Mouse (Mus musculus): ENCODE results near the gene Pkn3. TPM values are rescaled to one million over a fixed set of nuclear protein-coding genes. Genes with fewer than 3 reads are reported as not detected.

The Pkn3 gene
- polyA plus RNA-seq, 1 experiment from 2014 or later = 2.2 TPM

GRCm38 (mm10) chr2:30067962-30068361, 9.5 kb upstream of the Pkn3 start:
- H3K27ac ChIP-seq (ENCODE audit: low read depth, low read length) = no peak overlapping the region
- no peak for ATAC-seq

GRCm38 (mm10) chr2:30072875-30073274, 4.6 kb upstream of the Pkn3 start:
- Histone ChIP-seq H3K27me3 (replicated peaks; ENCODE audit: control insufficient read depth, insufficient read depth, low read length) (no peaks in the 10 kb centered on the region), H3K36me3 (ENCODE audit: control insufficient read depth, insufficient read depth, low read length) (peaks cover 54% of the 10 kb centered on the region), H3K9me3 (replicated peaks; ENCODE audit: control insufficient read depth, low read length) (no peaks in the 10 kb centered on the region), H3K4me1 (ENCODE audit: control insufficient read depth, insufficient read depth, low read length) (peaks cover 10% of the 10 kb centered on the region), H3K27ac (ENCODE audit: low read depth, low read length) (no peak overlapping the region), H3K9ac (ENCODE audit: low read length) (no peak overlapping the region), H3K4me2 (ENCODE audit: low read length) (no peak overlapping the region), H3K4me3 (ENCODE audit: low read depth, low read length) (no peak overlapping the region)
- no peak for ATAC-seq
- DNase-seq (ENCODE audit: low spot score) = no peak
- WGBS = 75% methylated on average over 7 of the region's 7 CpGs

More at GRCm38 (mm10) chr2:30067962-30068361, 9.5 kb upstream of the Pkn3 start:
- Histone ChIP-seq H3K4me2 (ENCODE audit: low read length) (peak overlapping the region; percentile 70), H3K36me3 (ENCODE audit: control insufficient read depth, insufficient read depth, low read length) (peaks cover 39% of the 10 kb centered on the region), H3K27me3 (replicated peaks; ENCODE audit: control insufficient read depth, insufficient read depth, low read length) (no peaks in the 10 kb centered on the region), H3K9ac (ENCODE audit: low read length) (peak overlapping the region; percentile 99), H3K9me3 (replicated peaks; ENCODE audit: control insufficient read depth, low read length) (no peaks in the 10 kb centered on the region), H3K4me3 (ENCODE audit: low read depth, low read length) (peak overlapping the region; percentile 100), H3K4me1 (ENCODE audit: control insufficient read depth, insufficient read depth, low read length) (peaks cover 21% of the 10 kb centered on the region)
- 10% methylated on average over 7 of the region's 7 CpGs for WGBS
- no peak for DNase-seq (ENCODE audit: low spot score)

GRCm38 (mm10) chr2:30073285-30073684, 4.2 kb upstream of the Pkn3 start:
- H3K27ac ChIP-seq (ENCODE audit: low read depth, low read length) = peak overlapping the region; percentile 5; the same call in 1 of the 2 replicates
- WGBS = 78% methylated on average over 3 of the region's 3 CpGs
- H3K4me3 ChIP-seq (ENCODE audit: low read depth, low read length) = no peak overlapping the region
- no peaks in the 10 kb centered on the region for H3K27me3 ChIP-seq (replicated peaks; ENCODE audit: control insufficient read depth, insufficient read depth, low read length)
- DNase-seq (ENCODE audit: low spot score) (no peak), ATAC-seq (no peak)
- no peak overlapping the region for H3K4me2 ChIP-seq (ENCODE audit: low read length)
- H3K9me3 ChIP-seq (replicated peaks; ENCODE audit: control insufficient read depth, low read length) = no peaks in the 10 kb centered on the region
- no peak overlapping the region for H3K9ac ChIP-seq (ENCODE audit: low read length)
- peaks cover 50% of the 10 kb centered on the region for H3K36me3 ChIP-seq (ENCODE audit: control insufficient read depth, insufficient read depth, low read length)
- peaks cover 6% of the 10 kb centered on the region for H3K4me1 ChIP-seq (ENCODE audit: control insufficient read depth, insufficient read depth, low read length)

DNA sequence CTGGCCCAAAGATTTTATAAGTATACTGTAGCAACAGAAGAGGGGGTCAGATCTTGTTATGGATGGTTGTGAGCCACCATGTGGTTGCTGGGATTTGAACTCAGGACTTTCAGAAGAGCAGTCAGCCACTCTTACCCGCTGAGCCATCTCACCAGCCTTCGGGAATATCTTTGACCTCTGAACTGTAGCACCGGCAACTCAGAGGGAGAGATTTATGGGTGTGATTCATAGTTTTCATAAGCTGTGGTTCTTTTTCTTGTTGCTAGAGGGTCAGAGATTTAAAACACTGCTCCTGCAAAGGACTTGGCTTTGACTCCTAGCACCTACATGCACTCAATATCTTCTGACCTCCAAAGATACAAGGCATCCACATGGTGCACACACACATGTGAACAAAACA, 1.9 kb upstream of the Pkn3 start:
- WGBS = 90% methylated on average over 3 of the region's 3 CpGs
- no peak for ATAC-seq

DNA sequence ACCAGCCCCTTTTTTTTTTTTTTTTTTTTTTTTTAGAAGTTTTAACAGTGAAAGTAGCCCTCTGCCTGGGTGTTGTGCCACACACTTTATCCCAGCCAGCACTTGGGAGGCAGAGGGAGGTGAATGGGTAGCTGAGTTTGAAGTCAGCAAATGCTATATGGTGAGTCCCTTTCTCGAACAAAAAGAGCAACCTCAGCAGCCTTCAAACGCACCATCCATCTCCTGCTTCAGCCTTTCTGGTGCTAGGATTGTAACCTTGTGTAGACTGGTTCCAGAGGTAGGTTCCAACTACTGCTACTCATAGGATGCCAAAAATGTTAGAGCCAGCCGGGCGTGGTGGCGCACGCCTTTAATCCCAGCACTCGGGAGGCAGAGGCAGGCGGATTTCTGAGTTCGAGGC, 1.0 kb upstream of the Pkn3 start:
- no peaks in the 10 kb centered on the region for H3K9me3 ChIP-seq (replicated peaks; ENCODE audit: control insufficient read depth, low read length)
- ATAC-seq (no peak), DNase-seq (ENCODE audit: low spot score) (no peak)
- no peak overlapping the region for H3K27ac ChIP-seq (ENCODE audit: low read depth, low read length)
- 93% methylated on average over 8 of the region's 9 CpGs for WGBS
- no peak overlapping the region for H3K9ac ChIP-seq (ENCODE audit: low read length)
- no peaks in the 10 kb centered on the region for H3K27me3 ChIP-seq (replicated peaks; ENCODE audit: control insufficient read depth, insufficient read depth, low read length)
- no peak overlapping the region for H3K4me3 ChIP-seq (ENCODE audit: low read depth, low read length)
- no peak overlapping the region for H3K4me2 ChIP-seq (ENCODE audit: low read length)
- H3K36me3 ChIP-seq (ENCODE audit: control insufficient read depth, insufficient read depth, low read length) = peaks cover 25% of the 10 kb centered on the region
- H3K4me1 ChIP-seq (ENCODE audit: control insufficient read depth, insufficient read depth, low read length) = peaks cover 4% of the 10 kb centered on the region; the same call in 1 of the 2 replicates

More for the DNA sequence above, 1.9 kb upstream of the Pkn3 start:
- no peak overlapping the region for H3K27ac ChIP-seq (ENCODE audit: low read depth, low read length)
- H3K9me3 ChIP-seq (replicated peaks; ENCODE audit: control insufficient read depth, low read length) = no peaks in the 10 kb centered on the region
- H3K9ac ChIP-seq (ENCODE audit: low read length) = no peak overlapping the region
- H3K4me2 ChIP-seq (ENCODE audit: low read length) = no peak overlapping the region
- H3K4me1 ChIP-seq (ENCODE audit: control insufficient read depth, insufficient read depth, low read length) = peaks cover 4% of the 10 kb centered on the region; the same call in 1 of the 2 replicates
- no peak for DNase-seq (ENCODE audit: low spot score)
- H3K4me3 ChIP-seq (ENCODE audit: low read depth, low read length) = no peak overlapping the region
- H3K27me3 ChIP-seq (replicated peaks; ENCODE audit: control insufficient read depth, insufficient read depth, low read length) = no peaks in the 10 kb centered on the region
- H3K36me3 ChIP-seq (ENCODE audit: control insufficient read depth, insufficient read depth, low read length) = peaks cover 26% of the 10 kb centered on the region

GRCm38 (mm10) chr2:30076959-30077358, 525 bp upstream of the Pkn3 start:
- peaks cover 22% of the 10 kb centered on the region for H3K36me3 ChIP-seq (ENCODE audit: control insufficient read depth, insufficient read depth, low read length)
- no peaks in the 10 kb centered on the region for H3K9me3 ChIP-seq (replicated peaks; ENCODE audit: control insufficient read depth, low read length)
- peak overlapping the region; percentile 46; the same call in 1 of the 2 replicates for H3K4me3 ChIP-seq (ENCODE audit: low read depth, low read length)
- DNase-seq (ENCODE audit: low spot score) (no peak), ATAC-seq (no peak; the same call in none of the 2 replicates)
- no peaks in the 10 kb centered on the region for H3K27me3 ChIP-seq (replicated peaks; ENCODE audit: control insufficient read depth, insufficient read depth, low read length)
- 65% methylated on average over 6 of the region's 6 CpGs for WGBS
- peak overlapping the region; percentile 96 for H3K4me2 ChIP-seq (ENCODE audit: low read length)
- peaks cover 4% of the 10 kb centered on the region; the same call in 1 of the 2 replicates for H3K4me1 ChIP-seq (ENCODE audit: control insufficient read depth, insufficient read depth, low read length)
- peak overlapping the region; percentile 21; the same call in 1 of the 2 replicates for H3K27ac ChIP-seq (ENCODE audit: low read depth, low read length)
- peak overlapping the region; percentile 45; the same call in 1 of the 2 replicates for H3K9ac ChIP-seq (ENCODE audit: low read length)

- H3K9ac ChIP-seq (ENCODE audit: low read length) = peak overlapping the region; percentile 58; the same call in 1 of the 2 replicates
- H3K27ac ChIP-seq (ENCODE audit: low read depth, low read length) = peak overlapping the region; percentile 11; the same call in 1 of the 2 replicates
- WGBS = 27% methylated on average over 10 of the region's 10 CpGs
- H3K4me1 ChIP-seq (ENCODE audit: control insufficient read depth, insufficient read depth, low read length) = peaks cover 4% of the 10 kb centered on the region; the same call in 1 of the 2 replicates
- H3K4me2 ChIP-seq (ENCODE audit: low read length) = peak overlapping the region; percentile 96
- peak overlapping the region; percentile 46; the same call in 1 of the 2 replicates for H3K4me3 ChIP-seq (ENCODE audit: low read depth, low read length)
- DNase-seq (ENCODE audit: low spot score) (no peak), ATAC-seq (no peak)
- H3K36me3 ChIP-seq (ENCODE audit: control insufficient read depth, insufficient read depth, low read length) = peaks cover 11% of the 10 kb centered on the region
- no peaks in the 10 kb centered on the region for H3K27me3 ChIP-seq (replicated peaks; ENCODE audit: control insufficient read depth, insufficient read depth, low read length)
- no peaks in the 10 kb centered on the region for H3K9me3 ChIP-seq (replicated peaks; ENCODE audit: control insufficient read depth, low read length)
These were observed 847 bp downstream of the Pkn3 start for GRCm38 (mm10) chr2:30078349-30078712.

- Histone ChIP-seq H3K9ac (ENCODE audit: low read length) (no peak overlapping the region), H3K9me3 (replicated peaks; ENCODE audit: control insufficient read depth, low read length) (no peaks in the 10 kb centered on the region), H3K27ac (ENCODE audit: low read depth, low read length) (no peak overlapping the region), H3K27me3 (replicated peaks; ENCODE audit: control insufficient read depth, insufficient read depth, low read length) (no peaks in the 10 kb centered on the region), H3K36me3 (ENCODE audit: control insufficient read depth, insufficient read depth, low read length) (peaks cover 8% of the 10 kb centered on the region), H3K4me2 (ENCODE audit: low read length) (peak overlapping the region; percentile 96; the same call in 1 of the 2 replicates), H3K4me1 (ENCODE audit: control insufficient read depth, insufficient read depth, low read length) (peaks cover 4% of the 10 kb centered on the region; the same call in 1 of the 2 replicates), H3K4me3 (ENCODE audit: low read depth, low read length) (no peak overlapping the region)
- no peak for ATAC-seq
- DNase-seq (ENCODE audit: low spot score) = no peak
- 79% methylated on average over 4 of the region's 4 CpGs for WGBS
These were observed 1.3 kb downstream of the Pkn3 start for GRCm38 (mm10) chr2:30078760-30079159.

DNA sequence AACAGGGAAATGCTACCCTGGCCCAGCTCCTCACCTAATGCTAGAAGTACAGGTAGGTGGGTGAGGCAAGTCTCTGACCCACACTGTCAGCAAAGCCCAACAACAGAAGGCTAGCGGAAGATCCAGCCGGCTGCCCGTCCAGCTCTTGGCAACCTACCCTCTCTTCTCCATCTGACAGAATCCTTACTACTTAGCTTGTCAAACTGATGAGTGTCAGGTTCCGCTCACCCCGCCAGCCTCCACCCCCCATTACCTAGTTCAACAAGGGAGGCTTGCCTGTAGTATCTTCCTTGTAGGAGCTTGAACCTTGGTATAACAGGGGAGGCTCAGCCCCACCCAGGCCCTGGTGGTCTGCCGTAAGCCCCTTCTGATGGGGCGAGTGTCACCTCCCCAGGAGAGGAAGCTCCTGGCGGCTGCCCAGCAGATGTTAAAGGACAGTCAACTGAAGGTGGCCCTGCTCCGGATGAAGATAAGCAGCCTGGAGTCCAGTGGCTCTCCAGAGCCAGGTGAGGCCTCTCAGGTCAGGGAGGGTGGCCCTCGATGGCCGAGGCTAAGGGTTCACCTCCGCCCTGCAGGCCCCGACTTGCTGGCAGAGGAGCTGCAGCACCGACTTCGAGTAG, 2.8 kb downstream of the Pkn3 start:
- DNase-seq (ENCODE audit: low spot score) (no peak), ATAC-seq (no peak)
- H3K4me2 ChIP-seq (ENCODE audit: low read length) = no peak overlapping the region
- H3K4me1 ChIP-seq (ENCODE audit: control insufficient read depth, insufficient read depth, low read length) = peaks cover 4% of the 10 kb centered on the region; the same call in 1 of the 2 replicates
- H3K36me3 ChIP-seq (ENCODE audit: control insufficient read depth, insufficient read depth, low read length) = no peaks in the 10 kb centered on the region
- H3K27me3 ChIP-seq (replicated peaks; ENCODE audit: control insufficient read depth, insufficient read depth, low read length) = no peaks in the 10 kb centered on the region
- WGBS = 93% methylated on average over 15 of the region's 15 CpGs
- H3K9me3 ChIP-seq (replicated peaks; ENCODE audit: control insufficient read depth, low read length) = no peaks in the 10 kb centered on the region
- no peak overlapping the region for H3K9ac ChIP-seq (ENCODE audit: low read length)
- H3K27ac ChIP-seq (ENCODE audit: low read depth, low read length) = no peak overlapping the region
- H3K4me3 ChIP-seq (ENCODE audit: low read depth, low read length) = no peak overlapping the region
